Mouse (Mus musculus): ENCODE measurements around the gene Babam2. TPM values are rescaled to one million over a fixed set of nuclear protein-coding genes. Genes with fewer than 3 reads are reported as not detected.
"Not testable (repeated sequence)": the region's sequence is repeated elsewhere in the genome, so short reads cannot be mapped to it uniquely, and the experiment has no call there.

The Babam2 gene
- polyA plus RNA-seq, 1 experiment from 2014 or later, result 46.4 TPM

GRCm38 (mm10) chr5:31848995-31849394, 151.5 kb downstream of the Babam2 start:
- Histone ChIP-seq H3K36me3 (no peaks in the 10 kb centered on the region), H3K4me2 (replicated peaks) (no peak overlapping the region), H3K9ac (replicated peaks) (no peak overlapping the region), H3K27me3 (no peaks in the 10 kb centered on the region), H3K9me3 (no peaks in the 10 kb centered on the region), H3K27ac (replicated peaks) (no peak overlapping the region), H3K4me3 (no peak overlapping the region), H3K4me1 (no peaks in the 10 kb centered on the region)
- no peak for ATAC-seq (ENCODE audit: low FRiP score, low read depth)

GRCm38 (mm10) chr5:31852786-31853185, 155.3 kb downstream of the Babam2 start:
- Histone ChIP-seq H3K4me3 (no peak overlapping the region), H3K27ac (replicated peaks) (no peak overlapping the region), H3K4me1 (no peaks in the 10 kb centered on the region), H3K4me2 (replicated peaks) (no peak overlapping the region), H3K36me3 (no peaks in the 10 kb centered on the region), H3K9me3 (no peaks in the 10 kb centered on the region), H3K27me3 (no peaks in the 10 kb centered on the region), H3K9ac (replicated peaks) (no peak overlapping the region)
- WGBS, result 95% methylated on average over 1 of the region's 1 CpGs
- ATAC-seq (ENCODE audit: low FRiP score, low read depth), result no peak

- Histone ChIP-seq H3K27ac (replicated peaks) (no peak overlapping the region), H3K9me3 (no peaks in the 10 kb centered on the region), H3K36me3 (no peaks in the 10 kb centered on the region), H3K9ac (replicated peaks) (no peak overlapping the region), H3K27me3 (no peaks in the 10 kb centered on the region), H3K4me1 (no peaks in the 10 kb centered on the region), H3K4me2 (replicated peaks) (no peak overlapping the region), H3K4me3 (no peak overlapping the region)
- 95% methylated on average over 1 of the region's 1 CpGs for WGBS
- ATAC-seq (ENCODE audit: low FRiP score, low read depth), result no peak
These were observed 156.3 kb downstream of the Babam2 start for GRCm38 (mm10) chr5:31853831-31854230.

- 86% methylated on average over 10 of the region's 10 CpGs for WGBS
These were observed 161.4 kb downstream of the Babam2 start for GRCm38 (mm10) chr5:31858877-31859276.

GRCm38 (mm10) chr5:31860426-31860825, 162.9 kb downstream of the Babam2 start:
- H3K4me1 ChIP-seq, result no peaks in the 10 kb centered on the region
- no peak overlapping the region for H3K27ac ChIP-seq (replicated peaks)
- no peaks in the 10 kb centered on the region for H3K36me3 ChIP-seq
- 77% methylated on average over 1 of the region's 1 CpGs for WGBS
- H3K9ac ChIP-seq (replicated peaks), result no peak overlapping the region
- no peaks in the 10 kb centered on the region for H3K9me3 ChIP-seq
- ATAC-seq (ENCODE audit: low FRiP score, low read depth), result no peak
- H3K4me2 ChIP-seq (replicated peaks), result no peak overlapping the region
- H3K27me3 ChIP-seq, result no peaks in the 10 kb centered on the region
- H3K4me3 ChIP-seq, result no peak overlapping the region

More at GRCm38 (mm10) chr5:31858877-31859276, 161.4 kb downstream of the Babam2 start:
- ATAC-seq (ENCODE audit: low FRiP score, low read depth); H3K4me2 ChIP-seq (replicated peaks); H3K4me3 ChIP-seq; H3K9ac ChIP-seq (replicated peaks); H3K27ac ChIP-seq (replicated peaks); H3K4me1 ChIP-seq; H3K36me3 ChIP-seq; H3K27me3 ChIP-seq; H3K9me3 ChIP-seq: not testable (repeated sequence)

GRCm38 (mm10) chr5:31860831-31861624, 163.5 kb downstream of the Babam2 start:
- H3K4me1 ChIP-seq, result no peaks in the 10 kb centered on the region
- H3K27ac ChIP-seq (replicated peaks), result no peak overlapping the region
- no peaks in the 10 kb centered on the region for H3K27me3 ChIP-seq
- H3K36me3 ChIP-seq, result no peaks in the 10 kb centered on the region
- H3K9ac ChIP-seq (replicated peaks), result no peak overlapping the region
- no peak for ATAC-seq (ENCODE audit: low FRiP score, low read depth)
- H3K4me3 ChIP-seq, result no peak overlapping the region
- no peaks in the 10 kb centered on the region for H3K9me3 ChIP-seq
- no peak overlapping the region for H3K4me2 ChIP-seq (replicated peaks)
- 89% methylated on average over 5 of the region's 5 CpGs for WGBS

GRCm38 (mm10) chr5:31862753-31863468, 165.4 kb downstream of the Babam2 start:
- Histone ChIP-seq H3K9me3 (no peaks in the 10 kb centered on the region), H3K9ac (replicated peaks) (no peak overlapping the region), H3K4me3 (no peak overlapping the region), H3K27ac (replicated peaks) (no peak overlapping the region), H3K4me1 (no peaks in the 10 kb centered on the region), H3K27me3 (no peaks in the 10 kb centered on the region), H3K36me3 (no peaks in the 10 kb centered on the region), H3K4me2 (replicated peaks) (no peak overlapping the region)
- 86% methylated on average over 1 of the region's 1 CpGs for WGBS
- no peak for ATAC-seq (ENCODE audit: low FRiP score, low read depth)

- Histone ChIP-seq H3K4me3 (no peak overlapping the region), H3K9ac (replicated peaks) (no peak overlapping the region), H3K4me2 (replicated peaks) (no peak overlapping the region), H3K9me3 (no peaks in the 10 kb centered on the region), H3K27ac (replicated peaks) (no peak overlapping the region), H3K36me3 (no peaks in the 10 kb centered on the region), H3K27me3 (no peaks in the 10 kb centered on the region), H3K4me1 (no peaks in the 10 kb centered on the region)
- no peak for ATAC-seq (ENCODE audit: low FRiP score, low read depth)
- WGBS, result 79% methylated on average over 2 of the region's 2 CpGs
These were observed 166.6 kb downstream of the Babam2 start for GRCm38 (mm10) chr5:31864095-31864494.

GRCm38 (mm10) chr5:31866071-31866470, 168.6 kb downstream of the Babam2 start:
- Histone ChIP-seq H3K4me3 (no peak overlapping the region), H3K9me3 (no peaks in the 10 kb centered on the region), H3K27me3 (no peaks in the 10 kb centered on the region), H3K36me3 (no peaks in the 10 kb centered on the region), H3K4me2 (replicated peaks) (no peak overlapping the region), H3K4me1 (no peaks in the 10 kb centered on the region), H3K9ac (replicated peaks) (no peak overlapping the region), H3K27ac (replicated peaks) (no peak overlapping the region)
- 87% methylated on average over 3 of the region's 3 CpGs for WGBS
- ATAC-seq (ENCODE audit: low FRiP score, low read depth), result no peak

- Histone ChIP-seq H3K4me3 (no peak overlapping the region), H3K36me3 (no peaks in the 10 kb centered on the region), H3K9ac (replicated peaks) (no peak overlapping the region), H3K4me1 (no peaks in the 10 kb centered on the region), H3K4me2 (replicated peaks) (no peak overlapping the region), H3K9me3 (no peaks in the 10 kb centered on the region), H3K27me3 (no peaks in the 10 kb centered on the region), H3K27ac (replicated peaks) (no peak overlapping the region)
- ATAC-seq (ENCODE audit: low FRiP score, low read depth), result no peak
- WGBS, result 89% methylated on average over 8 of the region's 8 CpGs
These were observed 173.5 kb downstream of the Babam2 start for GRCm38 (mm10) chr5:31870856-31871520.

- Histone ChIP-seq H3K4me3 (no peak overlapping the region), H3K27ac (replicated peaks) (no peak overlapping the region), H3K9me3 (no peaks in the 10 kb centered on the region), H3K9ac (replicated peaks) (no peak overlapping the region), H3K36me3 (no peaks in the 10 kb centered on the region), H3K27me3 (no peaks in the 10 kb centered on the region), H3K4me2 (replicated peaks) (no peak overlapping the region), H3K4me1 (no peaks in the 10 kb centered on the region)
- WGBS, result 91% methylated on average over 2 of the region's 2 CpGs
- no peak for ATAC-seq (ENCODE audit: low FRiP score, low read depth)
These were observed 175.8 kb downstream of the Babam2 start for GRCm38 (mm10) chr5:31873328-31873727.

- Histone ChIP-seq H3K4me2 (replicated peaks) (no peak overlapping the region), H3K27me3 (no peaks in the 10 kb centered on the region), H3K36me3 (no peaks in the 10 kb centered on the region), H3K9me3 (no peaks in the 10 kb centered on the region), H3K9ac (replicated peaks) (no peak overlapping the region), H3K4me3 (no peak overlapping the region), H3K4me1 (no peaks in the 10 kb centered on the region), H3K27ac (replicated peaks) (no peak overlapping the region)
- WGBS, result 82% methylated on average over 1 of the region's 1 CpGs
- no peak for ATAC-seq (ENCODE audit: low FRiP score, low read depth)
These were observed 177.1 kb downstream of the Babam2 start for GRCm38 (mm10) chr5:31874543-31874942.
